Mouse (Mus musculus) c-Kit-negative CD71-positive TER-119-positive erythroid progenitor cells, embryonic 14.5 days (primary cell): ENCODE results near the gene Snx33.
"Not testable (repeated sequence)": the region's sequence is repeated elsewhere in the genome, so short reads cannot be mapped to it uniquely, and the experiment has no call there.

Experiments used
- DNase-seq: peaks from one replicate; pipeline ENCODE4 v3.0.0-alpha.2; 2013; ENCODE audit warnings: low read depth, low spot score

Snx33 gene

GRCm38 (mm10) chr9:56928041-56928811 is at the start of gene Snx33:
TSS of gene Snx33 (minus strand) at chr9:56928371.
- DNase-seq: peak; percentile 29

- no peak for DNase-seq
These were observed 47.0 kb upstream of the Snx33 start for GRCm38 (mm10) chr9:56975199-56975598.

- no peak for DNase-seq
These were observed 45.9 kb upstream of the Snx33 start for GRCm38 (mm10) chr9:56973960-56974524.

- no peak for DNase-seq
These were observed 42.0 kb upstream of the Snx33 start for GRCm38 (mm10) chr9:56970158-56970557.

GRCm38 (mm10) chr9:56961591-56961990 is 33.4 kb upstream of the Snx33 start:
- DNase-seq: no peak

- DNase-seq: no peak
These were observed 30.5 kb upstream of the Snx33 start for GRCm38 (mm10) chr9:56958689-56959088.

- no peak for DNase-seq
These were observed 28.9 kb upstream of the Snx33 start for GRCm38 (mm10) chr9:56956966-56957675.

- DNase-seq: no peak
These were observed 25.4 kb upstream of the Snx33 start for GRCm38 (mm10) chr9:56953562-56953961.

- DNase-seq: peak; percentile 93
These were observed 22.5 kb upstream of the Snx33 start, which contains the start of gene Snupn for GRCm38 (mm10) chr9:56950414-56951400. TSS of gene Snupn (plus strand) at chr9:56950878.

- peak; percentile 12 for DNase-seq
These were observed 21.6 kb upstream of the Snx33 start for GRCm38 (mm10) chr9:56949767-56950166.

GRCm38 (mm10) chr9:56948699-56949098 is 20.5 kb upstream of the Snx33 start:
- not testable (repeated sequence) for DNase-seq

GRCm38 (mm10) chr9:56947481-56947880 is 19.3 kb upstream of the Snx33 start:
- DNase-seq: peak; percentile 32

- DNase-seq: no peak
These were observed 10.2 kb upstream of the Snx33 start for GRCm38 (mm10) chr9:56938374-56938773.

GRCm38 (mm10) chr9:56937223-56938160 is 9.3 kb upstream of the Snx33 start, which contains the start of gene Imp3:
TSS of gene Imp3 (plus strand) at chr9:56937475.
- peak; percentile 91 for DNase-seq

- no peak for DNase-seq
These were observed 8.7 kb upstream of the Snx33 start for GRCm38 (mm10) chr9:56936861-56937222.

GRCm38 (mm10) chr9:56930556-56930955 is 2.4 kb upstream of the Snx33 start:
- DNase-seq: no peak

GRCm38 (mm10) chr9:56929496-56929895 is 1.3 kb upstream of the Snx33 start:
- DNase-seq: no peak

GRCm38 (mm10) chr9:56927191-56928012 is 769 bp downstream of the Snx33 start:
- DNase-seq: no peak

- DNase-seq: no peak
These were observed 1.8 kb downstream of the Snx33 start for GRCm38 (mm10) chr9:56926387-56926786.
